In genomic region chr16:11639936-11640335, GRCm38 (mm10) we compare ENCODE assay signal across 17 mouse cellular contexts.
DNase-seq lines count a peak whose midpoint lies in the region; ATAC-seq and TF ChIP-seq lines count a peak whose summit lies in the region.
"Had no signal": no experiment of that assay in that cellular context is flagged by ENCODE, and none has a peak within 500 bp of the region (broad histone marks: within the 10 kb centered on the region; RNA-seq: fewer than 3 reads in every experiment).

No protein-coding gene starts in this region.

- H3K36me3 ChIP-seq in forebrain, postnatal 0 days (ENCODE audit: insufficient read depth): no peaks in the 10 kb centered on the region
- H3K36me3 ChIP-seq in forebrain, embryonic 10.5 days (replicated peaks): no peaks in the 10 kb centered on the region
- H3K36me3 ChIP-seq: embryonic facial prominence, embryonic 13.5 days; heart, embryonic 10.5 days; neural tube, embryonic 15.5 days had no signal

- H3K4me3 ChIP-seq in forebrain, postnatal 0 days (ENCODE audit: low read depth, low read length): no peak overlapping the region
- no peak overlapping the region for H3K4me3 ChIP-seq in forebrain, embryonic 10.5 days
- H3K4me3 ChIP-seq: embryonic facial prominence, embryonic 13.5 days; heart, embryonic 10.5 days; neural tube, embryonic 15.5 days had no signal

- peak; percentile 43; the same call in 1 of the 2 replicates for ATAC-seq in forebrain, postnatal 0 days
- ATAC-seq: hindbrain, embryonic 16.5 days had no signal

- H3K27ac ChIP-seq in forebrain, postnatal 0 days (ENCODE audit: low read depth, low read length): no peak overlapping the region
- H3K27ac ChIP-seq in forebrain, embryonic 10.5 days: no peak overlapping the region
- H3K27ac ChIP-seq: embryonic facial prominence, embryonic 13.5 days; heart, embryonic 10.5 days; neural tube, embryonic 15.5 days had no signal

- H3K4me1 ChIP-seq in forebrain, postnatal 0 days (ENCODE audit: insufficient read depth): no peaks in the 10 kb centered on the region
- H3K4me1 ChIP-seq in forebrain, embryonic 10.5 days: peaks cover 25% of the 10 kb centered on the region

- no peak overlapping the region for H3K4me2 ChIP-seq in forebrain, postnatal 0 days (ENCODE audit: low read depth)
- H3K4me2 ChIP-seq: embryonic facial prominence, embryonic 13.5 days; lung, embryonic 14.5 days; neural tube, embryonic 15.5 days had no signal

- intact Hi-C loops in left cerebral cortex, postnatal 25 days (cut with DNase I): no loop called here
- intact Hi-C loops in gastrocnemius, postnatal 14 days (cut with DNase I; ENCODE audit: low total_unique reads): no loop called here

- H3K9me3 ChIP-seq in forebrain, postnatal 0 days (ENCODE audit: low read length): no peaks in the 10 kb centered on the region
- H3K9me3 ChIP-seq in forebrain, embryonic 10.5 days: no peaks in the 10 kb centered on the region
- H3K9me3 ChIP-seq: embryonic facial prominence, embryonic 13.5 days; heart, embryonic 10.5 days; neural tube, embryonic 15.5 days had no signal

- WGBS in forebrain, postnatal 0 days: 50% methylated on average over 8 of the region's 8 CpGs
- WGBS in forebrain, embryonic 10.5 days: 93% methylated on average over 8 of the region's 8 CpGs

- peak; percentile 68 for DNase-seq in forebrain, postnatal 0 days
- no peak for DNase-seq in forebrain, embryonic 10.5 days (ENCODE audit: extremely low spot score, low spot score)
- peak; percentile 81 for DNase-seq in brain, adult 2 months (ENCODE audit: low read depth, low spot score)
- DNase-seq in cerebellum, postnatal 10 days: peak; percentile 73 to 80
- peak; percentile 52 to 80 for DNase-seq in left cerebral cortex, postnatal 25 days (ENCODE audit: low spot score in 2 of 2)
- no peak for DNase-seq in spleen, adult 18-20 months
- no peak for DNase-seq in thymus, postnatal 10 days (ENCODE audit: low spot score in 2 of 2)
- no peak for DNase-seq in gastrocnemius, postnatal 14 days
- DNase-seq: gastrocnemius, postnatal 10 days; heart, postnatal 14 days; kidney, adult 18-20 months; kidney, postnatal 36 days; lung, embryonic 14.5 days had no signal

- no peak overlapping the region for H3K9ac ChIP-seq in forebrain, postnatal 0 days
- H3K9ac ChIP-seq: embryonic facial prominence, embryonic 13.5 days; lung, embryonic 14.5 days; neural tube, embryonic 15.5 days had no signal

- TF ChIP-seq CTCF in forebrain, postnatal 0 days (IDR thresholded peaks at IDR 0.05; ENCODE audit: low read depth): no peak

- no peaks in the 10 kb centered on the region for H3K27me3 ChIP-seq in forebrain, postnatal 0 days (ENCODE audit: insufficient read depth, low read length)
- no peaks in the 10 kb centered on the region for H3K27me3 ChIP-seq in forebrain, embryonic 10.5 days (ENCODE audit: poor library complexity, severe bottlenecking)
- H3K27me3 ChIP-seq: embryonic facial prominence, embryonic 13.5 days; neural tube, embryonic 15.5 days had no signal

Comparison
In these comparisons a context has a peak if more than half of its experiments do, and no peak if none do; other contexts are left out.
1. DNase-seq: peak in forebrain, postnatal 0 days (single experiment), brain, adult 2 months (single experiment), cerebellum, postnatal 10 days (2 of 2) and left cerebral cortex, postnatal 25 days (2 of 2); none in forebrain, embryonic 10.5 days (single experiment), spleen, adult 18-20 months (0 of 2), thymus, postnatal 10 days (0 of 2) and gastrocnemius, postnatal 14 days (single experiment).